Mouse (Mus musculus) hindbrain, embryonic 15.5 days (tissue): ENCODE results near the gene 1810010D01Rik. TPM values are rescaled to one million over a fixed set of nuclear protein-coding genes. Genes with fewer than 3 reads are reported as not detected.

Source experiments
- ATAC-seq: fragments of 200-750 bp; cut with Nextera tagmentation; 2 replicates; pipeline ENCODE4 v1.8.0; 2017; ENCODE audit warnings: low read depth, moderate number of reproducible peaks, moderate TSS enrichment; ENCODE audit not compliant: low FRiP score
- H3K27ac ChIP-seq: fragments of 300-500 bp; sonication (generic); replicated peaks from 2 replicates; pipeline ENCODE4 v1.5.1; 2015; ENCODE audit warnings: mild to moderate bottlenecking, inconsistent platforms
- H3K27me3 ChIP-seq: fragments of 300-500 bp; sonication (generic); 2 replicates; pipeline ENCODE4 v1.6.1; 2015; ENCODE audit warnings: control low read depth, inconsistent platforms
- H3K36me3 ChIP-seq: fragments of 300-500 bp; sonication (generic); 2 replicates; pipeline ENCODE4 v1.6.1; 2015; ENCODE audit warnings: control low read depth, inconsistent platforms
- H3K4me1 ChIP-seq: fragments of 300-500 bp; sonication (generic); replicated peaks from 2 replicates; pipeline ENCODE4 v1.6.1; 2015; ENCODE audit warnings: control low read depth, inconsistent platforms
- H3K4me2 ChIP-seq: fragments of 300-500 bp; sonication (generic); 2 replicates; pipeline ENCODE4 v1.6.1; 2015; ENCODE audit warnings: moderate library complexity, mild to moderate bottlenecking, inconsistent platforms
- H3K4me3 ChIP-seq: fragments of 300-500 bp; sonication (generic); 2 replicates; pipeline ENCODE4 v1.5.1; 2015; ENCODE audit warnings: mild to moderate bottlenecking, inconsistent platforms
- H3K9ac ChIP-seq: fragments of 300-500 bp; sonication (generic); 2 replicates; pipeline ENCODE4 v1.6.1; 2015; ENCODE audit warnings: inconsistent platforms
- H3K9me3 ChIP-seq: fragments of 300-500 bp; sonication (generic); 2 replicates; pipeline ENCODE4 v1.6.1; 2016; ENCODE audit warnings: control low read depth, inconsistent platforms
- WGBS: fragments of 180-500 bp; shearing (Covaris S2); methylation state at CpG from one replicate; pipeline ENCODE4 v1.1.7; 2015; 5-methylcytosine and 5-hydroxymethylcytosine counted together
- polyA plus RNA-seq: library from polyadenylated mRNA; unstranded; fragments of >200 nt; fragmentation: Nextera tagmentation; extraction: Ambion mirVana; gene quantifications from 2 replicates; pipeline ENCODE4 v1.2.1, GENCODE M21; 2015

The 1810010D01Rik gene
- polyA plus RNA-seq, 1 experiment from 2014 or later = not detected

GRCm38 (mm10) chr7:145234841-145235790 lies 27.2 kb upstream of the 1810010D01Rik start:
- 73% methylated on average over 10 of the region's 10 CpGs for WGBS
- H3K27me3 ChIP-seq = no peaks in the 10 kb centered on the region
- no peak overlapping the region for H3K27ac ChIP-seq
- H3K9me3 ChIP-seq = no peaks in the 10 kb centered on the region
- H3K4me1 ChIP-seq = 0 out of 2 replicates have a peak, but pooled peaks cover 6% of the 10 kb centered on the region
- no peak overlapping the region for H3K9ac ChIP-seq
- no peak overlapping the region for H3K4me2 ChIP-seq
- no peak overlapping the region for H3K4me3 ChIP-seq
- ATAC-seq = no peak
- H3K36me3 ChIP-seq = no peaks in the 10 kb centered on the region

- Histone ChIP-seq H3K4me2 (no peak overlapping the region), H3K9me3 (no peaks in the 10 kb centered on the region), H3K9ac (no peak overlapping the region), H3K4me1 (no peaks in the 10 kb centered on the region), H3K27me3 (no peaks in the 10 kb centered on the region), H3K4me3 (no peak overlapping the region), H3K36me3 (no peaks in the 10 kb centered on the region), H3K27ac (no peak overlapping the region)
- WGBS = 69% methylated on average over 9 of the region's 9 CpGs
- ATAC-seq = no peak
Observed at GRCm38 (mm10) chr7:145231659-145232058, 23.7 kb upstream of the 1810010D01Rik start.

- no peaks in the 10 kb centered on the region for H3K36me3 ChIP-seq
- H3K9ac ChIP-seq = no peak overlapping the region
- no peaks in the 10 kb centered on the region for H3K4me1 ChIP-seq
- H3K4me2 ChIP-seq = no peak overlapping the region
- H3K27ac ChIP-seq = no peak overlapping the region
- H3K4me3 ChIP-seq = no peak overlapping the region
- H3K27me3 ChIP-seq = no peaks in the 10 kb centered on the region
- H3K9me3 ChIP-seq = no peaks in the 10 kb centered on the region
- WGBS = 94% methylated on average over 6 of the region's 6 CpGs
- ATAC-seq = no peak
Observed at GRCm38 (mm10) chr7:145226641-145227040, 18.7 kb upstream of the 1810010D01Rik start.

GRCm38 (mm10) chr7:145225626-145226025 lies 17.7 kb upstream of the 1810010D01Rik start:
- 86% methylated on average over 6 of the region's 6 CpGs for WGBS
- no peak for ATAC-seq

GRCm38 (mm10) chr7:145221841-145222689 lies 14.1 kb upstream of the 1810010D01Rik start:
- Histone ChIP-seq H3K4me3 (no peak overlapping the region), H3K9me3 (no peaks in the 10 kb centered on the region), H3K4me2 (no peak overlapping the region), H3K36me3 (no peaks in the 10 kb centered on the region), H3K9ac (no peak overlapping the region), H3K27ac (no peak overlapping the region), H3K27me3 (no peaks in the 10 kb centered on the region), H3K4me1 (no peaks in the 10 kb centered on the region)
- WGBS = 33% methylated on average over 2 of the region's 2 CpGs
- no peak for ATAC-seq

More at GRCm38 (mm10) chr7:145225626-145226025, 17.7 kb upstream of the 1810010D01Rik start:
- H3K4me2 ChIP-seq = no peak overlapping the region
- no peaks in the 10 kb centered on the region for H3K36me3 ChIP-seq
- no peaks in the 10 kb centered on the region for H3K27me3 ChIP-seq
- H3K4me3 ChIP-seq = no peak overlapping the region
- H3K9ac ChIP-seq = no peak overlapping the region
- no peaks in the 10 kb centered on the region for H3K9me3 ChIP-seq
- H3K27ac ChIP-seq = no peak overlapping the region
- H3K4me1 ChIP-seq = no peaks in the 10 kb centered on the region

- H3K27me3 ChIP-seq = no peaks in the 10 kb centered on the region
- H3K4me3 ChIP-seq = no peak overlapping the region
- no peaks in the 10 kb centered on the region for H3K9me3 ChIP-seq
- H3K4me2 ChIP-seq = no peak overlapping the region
- no peak overlapping the region for H3K27ac ChIP-seq
- 74% methylated on average over 2 of the region's 2 CpGs for WGBS
- H3K4me1 ChIP-seq = no peaks in the 10 kb centered on the region
- no peak for ATAC-seq
- no peaks in the 10 kb centered on the region for H3K36me3 ChIP-seq
- H3K9ac ChIP-seq = no peak overlapping the region
Observed at GRCm38 (mm10) chr7:145221346-145221745, 13.4 kb upstream of the 1810010D01Rik start.

GRCm38 (mm10) chr7:145219420-145219831 lies 11.5 kb upstream of the 1810010D01Rik start:
- peak; percentile 65; the same call in 1 of the 2 replicates for ATAC-seq
- no peaks in the 10 kb centered on the region for H3K27me3 ChIP-seq
- H3K9me3 ChIP-seq = no peaks in the 10 kb centered on the region
- H3K36me3 ChIP-seq = no peaks in the 10 kb centered on the region
- no peak overlapping the region for H3K27ac ChIP-seq
- H3K4me3 ChIP-seq = no peak overlapping the region
- WGBS = 76% methylated on average over 9 of the region's 9 CpGs
- H3K4me2 ChIP-seq = no peak overlapping the region
- no peak overlapping the region for H3K9ac ChIP-seq
- no peaks in the 10 kb centered on the region for H3K4me1 ChIP-seq

- Histone ChIP-seq H3K4me2 (no peak overlapping the region), H3K27ac (no peak overlapping the region), H3K4me3 (no peak overlapping the region), H3K4me1 (peaks cover 4% of the 10 kb centered on the region), H3K9me3 (no peaks in the 10 kb centered on the region), H3K9ac (no peak overlapping the region), H3K27me3 (no peaks in the 10 kb centered on the region), H3K36me3 (no peaks in the 10 kb centered on the region)
- WGBS = 53% methylated on average over 1 of the region's 1 CpGs
- no peak for ATAC-seq
Observed at GRCm38 (mm10) chr7:145216591-145216990, 8.7 kb upstream of the 1810010D01Rik start.

- no peak overlapping the region for H3K4me3 ChIP-seq
- no peaks in the 10 kb centered on the region for H3K9me3 ChIP-seq
- 84% methylated on average over 4 of the region's 4 CpGs for WGBS
Observed at GRCm38 (mm10) chr7:145215476-145215875, 7.6 kb upstream of the 1810010D01Rik start.

GRCm38 (mm10) chr7:145211680-145212659 lies 4.1 kb upstream of the 1810010D01Rik start:
- H3K27ac ChIP-seq = no peak overlapping the region
- H3K4me3 ChIP-seq = no peak overlapping the region
- H3K4me1 ChIP-seq = peaks cover 9% of the 10 kb centered on the region
- no peak overlapping the region for H3K9ac ChIP-seq
- ATAC-seq = no peak
- 22% methylated on average over 14 of the region's 14 CpGs for WGBS
- no peaks in the 10 kb centered on the region for H3K27me3 ChIP-seq
- H3K9me3 ChIP-seq = no peaks in the 10 kb centered on the region
- H3K36me3 ChIP-seq = no peaks in the 10 kb centered on the region
- no peak overlapping the region for H3K4me2 ChIP-seq

More at GRCm38 (mm10) chr7:145215476-145215875, 7.6 kb upstream of the 1810010D01Rik start:
- ATAC-seq = no peak
- H3K27ac ChIP-seq = no peak overlapping the region
- no peaks in the 10 kb centered on the region for H3K27me3 ChIP-seq
- H3K36me3 ChIP-seq = no peaks in the 10 kb centered on the region
- peaks cover 6% of the 10 kb centered on the region for H3K4me1 ChIP-seq
- H3K4me2 ChIP-seq = no peak overlapping the region
- H3K9ac ChIP-seq = no peak overlapping the region

- Histone ChIP-seq H3K9ac (no peak overlapping the region), H3K27me3 (no peaks in the 10 kb centered on the region), H3K4me2 (no peak overlapping the region), H3K9me3 (no peaks in the 10 kb centered on the region), H3K4me1 (peaks cover 22% of the 10 kb centered on the region), H3K4me3 (no peak overlapping the region), H3K27ac (no peak overlapping the region), H3K36me3 (no peaks in the 10 kb centered on the region)
- WGBS = 79% methylated on average over 4 of the region's 4 CpGs
- no peak for ATAC-seq
Observed at GRCm38 (mm10) chr7:145210477-145211070, 2.7 kb upstream of the 1810010D01Rik start.
